Mouse (Mus musculus) gastrocnemius, postnatal 4 days (tissue): ENCODE results near the gene Rimbp3. TPM values are rescaled to one million over a fixed set of nuclear protein-coding genes. Genes with fewer than 3 reads are reported as not detected.
"Not testable (repeated sequence)": the region's sequence is repeated elsewhere in the genome, so short reads cannot be mapped to it uniquely, and the experiment has no call there.

Source experiments
- DNase-seq, 2 experiments: peaks; one replicate each; pipeline ENCODE4 v3.0.0; 2021 to 2022; ENCODE audit warnings: low spot score in 2 of 2, mixed read lengths in 2 of 2
- long read RNA-seq, 2 experiments: library from polyadenylated mRNA; stranded (forward); transcript quantifications; one replicate each; pipeline ENCODE4 v2.0.0; 2021
- total RNA-seq, 2 experiments: library from RNA; stranded (reverse); gene quantifications; 2 replicates each; pipeline ENCODE4 v1.2.3; 2021

Gene Rimbp3
- total RNA-seq: under 1 TPM; 0.22 to 0.29 TPM
- long read RNA-seq, experiment 1, full-length matches to known transcripts: 1 of 1 reads
- long read RNA-seq, experiment 1, partial matches to known transcripts: 0 of 1 reads
- long read RNA-seq, experiment 1, other reads (novel, unspliced or antisense): 0 of 1 reads
- long read RNA-seq, experiment 2, full-length matches to known transcripts: 1 of 1 reads
- long read RNA-seq, experiment 2, partial matches to known transcripts: 0 of 1 reads
- long read RNA-seq, experiment 2, other reads (novel, unspliced or antisense): 0 of 1 reads

DNA sequence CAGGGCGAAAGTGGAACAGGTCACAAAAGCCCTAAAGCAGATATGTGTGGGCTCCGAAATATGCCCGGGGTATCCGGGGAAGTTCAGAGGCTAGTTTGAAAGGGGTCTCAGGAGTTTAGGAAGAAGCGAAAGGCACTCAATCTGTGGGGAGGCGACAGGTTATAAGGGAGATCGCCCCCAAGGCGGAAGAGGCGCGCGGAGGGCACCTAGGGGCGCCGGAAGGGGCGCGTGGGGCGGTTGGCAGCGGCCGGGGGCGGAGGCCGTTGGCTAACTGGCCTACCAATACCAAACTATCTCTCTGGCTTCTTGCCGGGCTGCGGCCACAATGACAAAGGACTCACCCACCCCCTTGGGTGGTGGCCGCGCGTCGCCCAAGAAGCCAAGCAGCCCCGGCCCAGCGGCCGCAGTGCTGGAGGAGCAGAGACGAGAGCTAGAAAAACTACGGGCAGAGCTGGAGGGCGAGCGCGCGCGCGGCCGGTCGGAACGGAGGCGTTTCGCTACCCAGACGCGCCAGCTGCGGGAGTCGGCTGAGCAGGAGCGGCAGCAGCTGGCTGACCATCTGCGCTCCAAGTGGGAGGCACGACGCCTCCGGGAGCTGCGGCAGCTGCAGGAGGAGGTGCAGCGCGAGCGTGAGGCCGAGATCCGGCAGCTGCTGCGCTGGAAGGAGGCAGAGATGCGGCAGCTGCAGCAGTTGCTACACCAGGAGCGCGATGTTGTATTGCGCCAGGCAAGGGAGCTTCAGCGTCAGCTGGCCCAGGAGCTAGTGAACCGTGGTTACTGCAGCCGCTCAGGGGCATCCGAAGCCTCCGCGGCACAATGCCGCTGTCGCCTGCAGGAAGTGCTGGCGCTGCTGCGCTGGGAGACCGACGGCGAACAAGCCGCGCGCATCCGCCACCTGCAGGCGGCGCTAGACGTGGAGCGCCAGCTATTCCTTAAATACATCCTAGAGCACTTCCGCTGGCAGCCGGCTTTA, at the start of gene Rimbp3:
Gene Rimbp3 (plus strand): TSS at position 215 of the 973 bp plus-strand sequence.
- peak; percentile 55 to 86 for DNase-seq

GRCm38 (mm10) chr16:17165478-17165877, 42.9 kb upstream of the Rimbp3 start:
- not testable (repeated sequence) for DNase-seq

DNA sequence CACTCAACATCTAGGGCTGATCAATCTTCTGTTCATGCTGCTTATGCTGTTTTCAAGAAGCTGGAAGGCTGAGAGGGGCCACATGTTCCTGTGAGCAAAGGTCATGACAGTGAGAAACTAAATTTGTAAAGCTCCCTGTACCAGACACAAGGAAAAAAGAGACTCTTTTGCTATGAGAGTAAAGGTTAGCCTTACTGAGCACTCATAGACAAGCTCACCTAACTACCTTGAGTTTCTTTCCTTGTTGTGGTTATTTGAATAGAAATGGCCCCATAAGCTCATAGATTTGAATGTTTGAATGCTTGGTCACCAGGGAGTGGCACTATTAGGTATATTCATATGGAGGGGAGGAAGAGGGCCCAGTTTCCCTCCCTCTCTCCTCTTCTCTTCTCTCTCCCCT, 41.2 kb upstream of the Rimbp3 start:
- DNase-seq: no peak

DNA sequence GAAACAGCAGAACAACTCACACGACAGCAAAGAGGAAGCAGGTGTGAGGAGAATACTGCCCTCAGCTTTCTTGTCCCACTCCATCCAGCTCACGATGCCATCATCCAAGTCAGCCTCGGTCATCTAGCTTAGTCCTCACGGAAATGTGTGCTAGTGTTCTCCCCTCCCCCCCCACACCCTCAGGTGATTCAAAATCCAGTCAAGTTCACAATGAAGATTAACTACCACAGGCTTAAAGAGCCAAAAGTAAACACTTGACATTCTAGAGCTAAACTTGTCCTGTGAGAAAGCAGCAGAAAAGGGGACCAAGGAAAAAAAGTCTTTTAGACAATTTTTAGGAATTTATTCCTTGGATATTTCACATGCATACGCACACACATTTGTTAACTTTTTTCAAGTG, 40.4 kb upstream of the Rimbp3 start:
- DNase-seq: no peak

- no peak for DNase-seq
These were observed 32.6 kb upstream of the Rimbp3 start for GRCm38 (mm10) chr16:17175765-17176164.

DNA sequence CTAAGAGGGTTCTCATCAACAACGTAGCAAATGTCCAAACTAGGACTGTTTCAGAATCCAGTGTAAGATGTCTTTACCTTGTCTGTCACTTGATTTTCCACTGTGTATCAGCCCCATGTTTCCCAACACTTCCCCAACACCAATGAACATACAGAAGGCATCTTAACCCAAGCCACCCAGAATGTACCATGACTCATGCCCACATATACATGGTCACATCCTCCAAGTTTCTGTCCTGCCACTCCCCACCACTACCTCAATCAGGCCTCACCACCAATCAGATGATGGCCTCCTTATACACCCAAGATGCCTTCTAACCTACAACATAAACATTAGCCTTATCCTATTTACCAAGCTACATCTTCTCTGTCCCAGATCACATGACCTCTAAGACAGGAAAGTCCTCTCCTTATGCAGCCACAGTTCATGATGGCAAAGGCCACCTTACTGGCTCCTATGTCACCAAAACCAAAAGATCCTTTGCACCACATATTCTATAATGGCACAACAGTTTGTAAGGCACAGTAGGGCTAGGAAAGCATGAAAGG, 30.7 kb upstream of the Rimbp3 start:
- DNase-seq: no peak

- no peak for DNase-seq
These were observed 28.7 kb upstream of the Rimbp3 start for GRCm38 (mm10) chr16:17179706-17180105.

- DNase-seq: no peak
These were observed 27.0 kb upstream of the Rimbp3 start for GRCm38 (mm10) chr16:17181382-17181781.

GRCm38 (mm10) chr16:17182136-17182535, 26.3 kb upstream of the Rimbp3 start:
- no peak for DNase-seq

- DNase-seq: no peak
These were observed 25.4 kb upstream of the Rimbp3 start for GRCm38 (mm10) chr16:17183003-17183402.

DNA sequence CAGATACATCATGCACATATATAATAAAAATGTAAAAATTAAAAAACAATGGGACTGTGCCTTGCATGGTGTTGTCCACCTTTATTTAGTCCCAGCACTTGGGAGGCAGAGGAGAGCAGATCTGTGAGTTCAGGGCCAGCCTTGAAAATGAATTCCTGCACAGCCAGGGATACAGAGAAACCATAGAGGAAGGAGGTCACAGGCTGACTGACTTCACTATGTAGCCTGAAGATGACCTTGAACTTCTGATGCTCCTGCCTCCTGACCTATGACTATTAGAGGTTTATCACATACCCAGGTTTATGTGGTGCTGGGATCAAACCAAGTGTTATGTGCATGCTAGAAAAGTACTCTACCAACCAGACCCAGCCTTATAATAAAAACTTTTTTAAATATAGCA, 22.9 kb upstream of the Rimbp3 start:
- no peak for DNase-seq

GRCm38 (mm10) chr16:17193823-17194222, 14.6 kb upstream of the Rimbp3 start:
- DNase-seq: no peak

GRCm38 (mm10) chr16:17200121-17200952, 8.1 kb upstream of the Rimbp3 start:
- DNase-seq: no peak

- DNase-seq: peak; percentile 66 to 84
These were observed 7.3 kb upstream of the Rimbp3 start for GRCm38 (mm10) chr16:17200953-17201707.

DNA sequence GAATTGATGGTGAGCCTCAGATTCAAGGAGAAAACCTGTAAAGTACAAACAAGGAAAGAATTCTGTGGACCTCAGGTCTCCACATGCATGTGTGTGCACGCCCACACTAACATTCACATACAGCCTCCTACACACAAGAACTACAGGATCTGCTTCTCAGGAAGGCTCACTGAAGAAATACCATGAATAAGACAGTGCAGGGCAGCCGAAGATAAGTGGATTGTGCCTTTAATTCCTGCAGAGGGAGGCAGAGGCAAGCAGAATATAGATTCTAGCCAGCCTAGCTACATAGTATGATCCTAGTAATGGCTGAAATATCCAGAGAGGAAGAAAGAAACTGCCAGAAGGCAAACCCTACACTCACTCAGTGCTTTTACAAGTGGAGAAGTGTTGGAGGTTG, 6.4 kb upstream of the Rimbp3 start:
- DNase-seq: no peak

DNA sequence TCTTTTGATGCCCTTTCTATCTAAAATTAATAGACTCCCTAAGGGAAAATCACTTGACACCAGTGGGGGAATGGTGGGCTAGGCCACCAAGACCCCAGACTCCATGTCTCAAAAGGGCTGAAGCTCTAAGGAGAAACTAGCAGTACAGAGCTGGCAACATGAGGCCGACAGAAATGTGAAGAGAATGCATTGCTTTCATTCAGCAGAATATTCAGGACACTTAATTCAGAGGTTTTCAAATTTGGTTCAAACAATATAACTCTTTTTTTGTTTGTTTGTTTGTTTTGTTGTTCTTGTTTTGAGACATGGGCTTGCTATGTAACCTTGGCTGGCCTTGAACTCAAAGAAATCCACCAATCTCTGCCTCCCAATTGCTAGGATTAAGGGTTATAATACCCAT, 5.9 kb upstream of the Rimbp3 start, which contains the start of gene Ube2l3:
Gene Ube2l3 (minus strand): TSS at position 101 of the 400 bp plus-strand sequence.
- no peak for DNase-seq

GRCm38 (mm10) chr16:17204990-17205389, 3.4 kb upstream of the Rimbp3 start:
- DNase-seq: no peak

- DNase-seq: peak in 1 of 2 experiments; percentile 45
These were observed 1.1 kb downstream of the Rimbp3 start for GRCm38 (mm10) chr16:17209404-17209960.

DNA sequence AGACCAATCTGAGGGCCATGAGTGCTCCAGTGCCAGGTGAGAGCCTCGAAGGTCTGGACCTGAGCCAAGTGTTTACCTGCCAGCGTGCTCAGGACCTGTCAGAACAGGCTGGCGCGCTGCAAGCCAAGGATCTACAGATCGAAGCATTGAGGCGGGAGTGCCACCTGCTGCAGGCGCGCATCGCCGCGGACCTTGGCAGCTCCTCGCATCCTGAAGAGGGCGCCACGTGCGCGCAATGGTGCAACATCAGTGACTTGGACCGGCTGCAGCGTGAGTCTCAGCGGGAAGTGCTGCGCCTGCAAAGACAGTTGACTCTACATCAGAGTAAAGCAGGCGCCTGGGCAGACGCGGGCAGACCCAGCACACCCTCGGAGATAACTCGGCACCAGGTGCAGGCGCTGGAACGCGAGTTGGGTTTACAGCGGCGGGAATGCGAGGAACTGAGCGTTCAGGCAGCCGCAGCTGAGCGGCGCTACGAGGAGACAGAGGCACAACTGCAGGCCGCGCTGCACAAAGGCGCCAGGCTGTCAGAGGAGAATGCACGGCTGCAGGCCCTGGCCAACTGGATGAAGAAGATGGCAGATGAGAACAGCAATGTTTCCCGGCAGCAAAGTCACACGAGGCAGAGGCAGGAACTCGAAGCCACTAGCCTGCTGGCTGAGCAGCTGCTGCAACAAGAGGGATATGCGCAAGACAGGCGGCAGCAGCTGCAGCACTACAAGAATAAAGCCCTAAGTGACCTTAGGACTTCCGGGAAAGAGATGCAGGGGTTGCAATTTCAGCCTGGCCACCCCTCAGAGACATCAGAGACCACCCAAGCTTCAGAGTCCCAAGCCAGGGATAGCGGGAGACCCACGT, 1.8 kb downstream of the Rimbp3 start:
- DNase-seq: peak; percentile 81 to 89
